Mouse (Mus musculus) forebrain, embryonic 14.5 days (tissue): ENCODE data around the gene Rasl12. TPM values are rescaled to one million over a fixed set of nuclear protein-coding genes. Genes with fewer than 3 reads are reported as not detected.
A peak's percentile ranks its signal among the peaks of the same experiment; 100 is the strongest.

ENCODE experiments used
- ATAC-seq: fragments of 200-750 bp; cut with Nextera tagmentation; 2 replicates; pipeline ENCODE4 v1.8.0; 2017; ENCODE audit warnings: mild to moderate bottlenecking, moderate library complexity
- DNase-seq: peaks from one replicate; pipeline ENCODE4 v3.0.0-alpha.2; 2015; ENCODE audit warnings: low spot score
- H3K27ac ChIP-seq: fragments of 300-500 bp; sonication (generic); 2 replicates; pipeline ENCODE4 v1.5.1; 2014; ENCODE audit warnings: low read depth, mild to moderate bottlenecking, control low read depth, low read length, moderate library complexity
- H3K27me3 ChIP-seq: fragments of 300-500 bp; sonication (generic); replicated peaks from 2 replicates; pipeline ENCODE4 v1.6.1; 2014; ENCODE audit warnings: low read length, control low read depth, mixed read lengths; ENCODE audit not compliant: control insufficient read depth, insufficient read depth
- H3K36me3 ChIP-seq: fragments of 300-500 bp; sonication (generic); 2 replicates; pipeline ENCODE4 v1.6.1; 2014; ENCODE audit warnings: low read length, control low read depth; ENCODE audit not compliant: control insufficient read depth, insufficient read depth
- H3K4me1 ChIP-seq: fragments of 300-500 bp; sonication (generic); 2 replicates; pipeline ENCODE4 v1.6.1; 2014; ENCODE audit warnings: antibody characterized with exemption, low read length, control low read depth; ENCODE audit not compliant: control insufficient read depth, insufficient read depth
- H3K4me2 ChIP-seq: fragments of 300-500 bp; sonication (generic); 2 replicates; pipeline ENCODE4 v1.6.1; 2014; ENCODE audit warnings: mild to moderate bottlenecking, control low read depth, low read length
- H3K4me3 ChIP-seq: fragments of 300-500 bp; sonication (generic); 2 replicates; pipeline ENCODE4 v1.5.1; 2014; ENCODE audit warnings: low read depth, low read length, control low read depth
- H3K9ac ChIP-seq: fragments of 300-500 bp; sonication (generic); 2 replicates; pipeline ENCODE4 v1.6.1; 2014; ENCODE audit warnings: mild to moderate bottlenecking, low read length, control low read depth, moderate library complexity
- H3K9me3 ChIP-seq: fragments of 300-500 bp; sonication (generic); replicated peaks from 2 replicates; pipeline ENCODE4 v1.6.1; 2016; ENCODE audit warnings: low read length, control low read depth, mixed read lengths; ENCODE audit not compliant: control insufficient read depth
- WGBS: fragments of 180-500 bp; shearing (Covaris S2); extraction: QIAGEN DNeasy Blood & Tissue Kit; methylation state at CpG from one replicate; pipeline ENCODE4 v1.1.7; 2014; 5-methylcytosine and 5-hydroxymethylcytosine counted together
- polyA plus RNA-seq: library from polyadenylated mRNA; unstranded; fragments of >200 nt; fragmentation: Nextera tagmentation; extraction: Ambion mirVana; gene quantifications from 2 replicates; pipeline ENCODE4 v1.2.1, GENCODE M21; 2014

The Rasl12 gene
- polyA plus RNA-seq, 1 experiment from 2014 or later: 6.3 TPM

GRCm38 (mm10) chr9:65447951-65448350, 49.6 kb downstream of the Rasl12 start:
- no peak for ATAC-seq
- Histone ChIP-seq H3K36me3 (peaks cover 83% of the 10 kb centered on the region), H3K9ac (no peak overlapping the region), H3K27me3 (no peaks in the 10 kb centered on the region), H3K27ac (no peak overlapping the region), H3K4me3 (no peak overlapping the region), H3K4me2 (no peak overlapping the region), H3K4me1 (no peaks in the 10 kb centered on the region), H3K9me3 (no peaks in the 10 kb centered on the region)
- WGBS: 89% methylated on average over 6 of the region's 6 CpGs
- no peak for DNase-seq

- Histone ChIP-seq H3K9me3 (no peaks in the 10 kb centered on the region), H3K36me3 (peaks cover under 1% of the 10 kb centered on the region; the same call in 1 of the 2 replicates), H3K27ac (no peak overlapping the region), H3K4me2 (no peak overlapping the region), H3K9ac (no peak overlapping the region), H3K27me3 (no peaks in the 10 kb centered on the region), H3K4me3 (no peak overlapping the region), H3K4me1 (peaks cover 16% of the 10 kb centered on the region)
- DNase-seq: no peak
- 83% methylated on average over 2 of the region's 2 CpGs for WGBS
- ATAC-seq: no peak
These were observed 60.7 kb downstream of the Rasl12 start for GRCm38 (mm10) chr9:65458975-65459374.

GRCm38 (mm10) chr9:65460198-65460597, 61.9 kb downstream of the Rasl12 start:
- no peak; the same call in 1 of the 2 replicates for ATAC-seq
- peaks cover 16% of the 10 kb centered on the region for H3K4me1 ChIP-seq
- peak overlapping the region; percentile 72 for H3K4me2 ChIP-seq
- H3K36me3 ChIP-seq: peaks cover 5% of the 10 kb centered on the region
- H3K27ac ChIP-seq: no peak overlapping the region
- no peaks in the 10 kb centered on the region for H3K27me3 ChIP-seq
- no peak for DNase-seq
- peak overlapping the region; percentile 89; the same call in 1 of the 2 replicates for H3K9ac ChIP-seq
- H3K4me3 ChIP-seq: peak overlapping the region; percentile 89
- WGBS: 42% methylated on average over 3 of the region's 3 CpGs
- H3K9me3 ChIP-seq: no peaks in the 10 kb centered on the region

GRCm38 (mm10) chr9:65460732-65461442, 62.6 kb downstream of the Rasl12 start, which contains the start of gene Spg21:
TSS of gene Spg21 (plus strand) at chr9:65460947.
- H3K9me3 ChIP-seq: no peaks in the 10 kb centered on the region
- H3K27ac ChIP-seq: peak within 1 kb of the TSS; percentile 78
- peak within 1 kb of the TSS; percentile 89 for H3K4me3 ChIP-seq
- peak within 1 kb of the TSS; percentile 72 for H3K4me2 ChIP-seq
- no peaks in the 10 kb centered on the region for H3K27me3 ChIP-seq
- peak within 1 kb of the TSS; percentile 89 for H3K9ac ChIP-seq
- peak; percentile 99 for ATAC-seq
- under 1% methylated on average over 52 of the region's 53 CpGs for WGBS
- H3K4me1 ChIP-seq: peaks cover 16% of the 10 kb centered on the region
- DNase-seq: peak; percentile 94
- peaks cover 11% of the 10 kb centered on the region for H3K36me3 ChIP-seq

- Histone ChIP-seq H3K4me3 (no peak overlapping the region), H3K27ac (no peak overlapping the region), H3K36me3 (peaks cover 21% of the 10 kb centered on the region), H3K4me2 (no peak overlapping the region), H3K9me3 (no peaks in the 10 kb centered on the region), H3K27me3 (no peaks in the 10 kb centered on the region), H3K9ac (no peak overlapping the region), H3K4me1 (peaks cover 16% of the 10 kb centered on the region)
- 79% methylated on average over 5 of the region's 5 CpGs for WGBS
- DNase-seq: no peak
- ATAC-seq: no peak
These were observed 64.2 kb downstream of the Rasl12 start for GRCm38 (mm10) chr9:65462544-65462943.

- H3K27me3 ChIP-seq: no peaks in the 10 kb centered on the region
- H3K4me1 ChIP-seq: peaks cover 16% of the 10 kb centered on the region
- 89% methylated on average over 6 of the region's 6 CpGs for WGBS
- H3K9me3 ChIP-seq: no peaks in the 10 kb centered on the region
- no peak overlapping the region for H3K4me3 ChIP-seq
- ATAC-seq: no peak
- peaks cover 35% of the 10 kb centered on the region for H3K36me3 ChIP-seq
- H3K4me2 ChIP-seq: no peak overlapping the region
- no peak overlapping the region for H3K9ac ChIP-seq
- DNase-seq: no peak
- H3K27ac ChIP-seq: no peak overlapping the region
These were observed 65.9 kb downstream of the Rasl12 start for GRCm38 (mm10) chr9:65464161-65464560.

Other genes with a start within 250 kb of the Rasl12 start
- gene Parp16, start 203.2 kb upstream of the Rasl12 start, polyA plus RNA-seq: 4.2 and 4.4 TPM in 2 replicates
- gene Cilp, start 133.3 kb upstream of the Rasl12 start, polyA plus RNA-seq: 0.20 and 0.30 TPM in 2 replicates
- 42.2 and 47.9 TPM in 2 replicates for gene Clpx, start 104.2 kb upstream of the Rasl12 start, polyA plus RNA-seq
- gene Pdcd7, start 52.4 kb upstream of the Rasl12 start, polyA plus RNA-seq: 8.6 and 9.9 TPM in 2 replicates
- 0.13 and 0.96 TPM in 2 replicates for gene Ubap1l, start 37.5 kb upstream of the Rasl12 start, polyA plus RNA-seq
- 0.20 and 0.40 TPM in 2 replicates for gene Kbtbd13, start 6.9 kb upstream of the Rasl12 start, polyA plus RNA-seq
- not detected in 2 replicates for gene Slc51b, start 24.4 kb downstream of the Rasl12 start, polyA plus RNA-seq
- 20.8 and 24.1 TPM in 2 replicates for gene Mtfmt, start 37.3 kb downstream of the Rasl12 start, polyA plus RNA-seq
- gene Spg21, start 62.4 kb downstream of the Rasl12 start, polyA plus RNA-seq: 163 and 168 TPM in 2 replicates
- gene Ankdd1a, start 121.7 kb downstream of the Rasl12 start, polyA plus RNA-seq: not detected in 2 replicates
- 3.6 and 3.9 TPM in 2 replicates for gene Plekho2, start 181.5 kb downstream of the Rasl12 start, polyA plus RNA-seq
- gene Pif1, start 188.7 kb downstream of the Rasl12 start, polyA plus RNA-seq: 5.8 and 6.3 TPM in 2 replicates
- gene Rbpms2, start 231.1 kb downstream of the Rasl12 start, polyA plus RNA-seq: 3.8 TPM in 2 replicates